Mouse (Mus musculus) MEL (cell line): ENCODE measurements at regions not wholly inside any gene's neighbourhood (a gene's known extent, or its start where the extent isn't known, plus 50 kb on each side); places are given as distances from the start of the nearest gene placed in this dataset.

Experiments used
- DNase-seq: peaks from one replicate; pipeline ENCODE4 v3.0.0; 2011; ENCODE audit warnings: low read depth, low spot score
- H3K27ac ChIP-seq: 2 replicates; pipeline ENCODE4 v1.5.1; 2012; ENCODE audit warnings: low read depth, mild to moderate bottlenecking, control low read depth, low read length, moderate library complexity; ENCODE audit not compliant: control insufficient read depth
- H3K27me3 ChIP-seq, 2 experiments: fragments of 150-350 bp in 1 of 2; sonication (generic) in 1 of 2; 2 replicates each; pipeline ENCODE4 v1.6.1; 2012; ENCODE audit warnings: low read length in 2 of 2, mild to moderate bottlenecking in 2 of 2, improper control_type of control experiment in 1 of 2, moderate library complexity in 1 of 2; ENCODE audit not compliant: insufficient read depth in 2 of 2, control insufficient read depth in 1 of 2
- H3K36me3 ChIP-seq, 2 experiments: 2 replicates each; pipeline ENCODE4 v1.6.1; 2012 to 2014; ENCODE audit warnings: low read length in 2 of 2, improper control_type of control experiment in 1 of 2, inconsistent platforms in 1 of 2, mild to moderate bottlenecking in 1 of 2; ENCODE audit not compliant: insufficient read depth in 2 of 2, control insufficient read depth in 1 of 2
- H3K4me1 ChIP-seq, 2 experiments: fragments of 150-350 bp in 1 of 2; sonication (generic) in 1 of 2; 2 replicates each; pipeline ENCODE4 v1.6.1; 2012; ENCODE audit warnings: low read length in 2 of 2, improper control_type of control experiment in 1 of 2, mild to moderate bottlenecking in 1 of 2; ENCODE audit not compliant: insufficient read depth in 2 of 2, control insufficient read depth in 1 of 2
- H3K4me3 ChIP-seq, 2 experiments: fragments of 150-350 bp in 1 of 2; sonication (generic) in 1 of 2; 2 replicates each; pipeline ENCODE4 v1.5.1; 2012; ENCODE audit warnings: low read depth in 2 of 2, low read length in 2 of 2, mild to moderate bottlenecking in 2 of 2, moderate library complexity in 2 of 2, control low read depth in 1 of 2, improper control_type of control experiment in 1 of 2; ENCODE audit not compliant: control insufficient read depth in 1 of 2, insufficient read depth in 1 of 2
- H3K79me2 ChIP-seq: 2 replicates; pipeline ENCODE4 v1.6.1; 2012; ENCODE audit warnings: mild to moderate bottlenecking, low read length, moderate library complexity; ENCODE audit not compliant: control insufficient read depth, poor library complexity, insufficient read depth
- H3K9ac ChIP-seq: 2 replicates; pipeline ENCODE4 v1.6.1; 2012; ENCODE audit warnings: low read depth, mild to moderate bottlenecking, control low read depth, low read length, moderate library complexity; ENCODE audit not compliant: control insufficient read depth, poor library complexity, severe bottlenecking
- H3K9me3 ChIP-seq: fragments of 150-350 bp; sonication (generic); replicated peaks from 2 replicates; pipeline ENCODE4 v1.6.1; 2012; ENCODE audit warnings: mild to moderate bottlenecking, low read length, improper control_type of control experiment, moderate library complexity; ENCODE audit not compliant: insufficient read depth
- BHLHE40 ChIP-seq: IDR thresholded peaks from 2 replicates; pipeline ENCODE4 v1.6.1; 2012; ENCODE audit warnings: low read depth, mild to moderate bottlenecking, inconsistent platforms, low read length, improper control_type of control experiment, borderline replicate concordance
- CHD1 ChIP-seq: IDR thresholded peaks from 2 replicates; pipeline ENCODE4 v1.6.1; 2012; ENCODE audit warnings: low read depth, mild to moderate bottlenecking, inconsistent platforms, low read length, improper control_type of control experiment
- CTCF ChIP-seq, 3 experiments: IDR thresholded peaks in 2 of 3; conservative IDR thresholded peaks in 1 of 3; 2 replicates each; pipeline ENCODE4 v1.5.1; 2011 to 2012; ENCODE audit warnings: low read length in 3 of 3, low read depth in 2 of 3, mild to moderate bottlenecking in 2 of 3, improper control_type of control experiment in 1 of 3, inconsistent platforms in 1 of 3, mixed read lengths in 1 of 3, moderate library complexity in 1 of 3; ENCODE audit not compliant: control insufficient read depth in 1 of 3, insufficient read depth in 1 of 3, poor library complexity in 1 of 3, severe bottlenecking in 1 of 3
- ELF1 ChIP-seq: IDR thresholded peaks from 2 replicates; pipeline ENCODE4 v1.6.1; 2014; ENCODE audit warnings: low read depth, mild to moderate bottlenecking, inconsistent platforms, low read length, improper control_type of control experiment, moderate library complexity
- EP300 ChIP-seq, 2 experiments: IDR thresholded peaks; 2 replicates each; pipeline ENCODE4 v1.6.1; 2011; ENCODE audit warnings: improper control_type of control experiment in 2 of 2, low read length in 2 of 2, low read depth in 1 of 2, mild to moderate bottlenecking in 1 of 2
- ETS1 ChIP-seq: IDR thresholded peaks from 2 replicates; pipeline ENCODE4 v1.6.1; 2012; ENCODE audit warnings: low read depth, mild to moderate bottlenecking, inconsistent platforms, low read length, improper control_type of control experiment, moderate library complexity
- GABPA ChIP-seq: IDR thresholded peaks from 2 replicates; pipeline ENCODE4 v1.6.1; 2012; ENCODE audit warnings: low read depth, mild to moderate bottlenecking, inconsistent platforms, low read length, improper control_type of control experiment, moderate library complexity
- HCFC1 ChIP-seq: IDR thresholded peaks from 2 replicates; pipeline ENCODE4 v1.6.1; 2012; ENCODE audit warnings: low read depth, mild to moderate bottlenecking, inconsistent platforms, low read length, improper control_type of control experiment, moderate library complexity
- MEF2A ChIP-seq: IDR thresholded peaks from 2 replicates; pipeline ENCODE4 v1.6.1; 2014; ENCODE audit warnings: low read depth, mild to moderate bottlenecking, inconsistent platforms, low read length, improper control_type of control experiment; ENCODE audit not compliant: poor library complexity, insufficient replicate concordance, severe bottlenecking; ENCODE audit errors: extremely low read depth
- MYC ChIP-seq: IDR thresholded peaks from 2 replicates; pipeline ENCODE4 v1.6.1; 2011; ENCODE audit warnings: low read depth, mild to moderate bottlenecking, low read length, improper control_type of control experiment, moderate library complexity
- POLR2A ChIP-seq, 2 experiments: IDR thresholded peaks; 2 replicates each; pipeline ENCODE4 v1.6.1; 2011 to 2012; ENCODE audit warnings: low read length in 2 of 2, mild to moderate bottlenecking in 2 of 2, control low read depth in 1 of 2, improper control_type of control experiment in 1 of 2, low read depth in 1 of 2, moderate library complexity in 1 of 2; ENCODE audit not compliant: control insufficient read depth in 1 of 2, insufficient read depth in 1 of 2, poor library complexity in 1 of 2
- RCOR1 ChIP-seq: IDR thresholded peaks from 2 replicates; pipeline ENCODE4 v1.6.1; 2012; ENCODE audit warnings: low read depth, mild to moderate bottlenecking, inconsistent platforms, low read length, improper control_type of control experiment
- TBP ChIP-seq: IDR thresholded peaks from 2 replicates; pipeline ENCODE4 v1.8.0; 2011; ENCODE audit warnings: low read depth, low read length, improper control_type of control experiment
- UBTF ChIP-seq: IDR thresholded peaks from 2 replicates; pipeline ENCODE4 v1.6.1; 2012; ENCODE audit warnings: low read depth, mild to moderate bottlenecking, inconsistent platforms, low read length, improper control_type of control experiment, moderate library complexity, borderline replicate concordance; ENCODE audit not compliant: insufficient read depth
- USF1 ChIP-seq: IDR thresholded peaks from 2 replicates; pipeline ENCODE4 v1.6.1; 2014; ENCODE audit warnings: low read depth, mild to moderate bottlenecking, inconsistent platforms, low read length, improper control_type of control experiment, moderate library complexity
- USF2 ChIP-seq, 2 experiments: IDR thresholded peaks; 2 replicates each; pipeline ENCODE4 v1.6.1; 2011 to 2012; ENCODE audit warnings: improper control_type of control experiment in 2 of 2, low read length in 2 of 2, borderline replicate concordance in 1 of 2, inconsistent platforms in 1 of 2, low read depth in 1 of 2, mild to moderate bottlenecking in 1 of 2; ENCODE audit not compliant: insufficient read depth in 1 of 2
- ZC3H11A ChIP-seq: IDR thresholded peaks from 2 replicates; pipeline ENCODE4 v1.6.1; 2012; ENCODE audit warnings: low read depth, mild to moderate bottlenecking, inconsistent platforms, low read length, improper control_type of control experiment
- ZKSCAN1 ChIP-seq: IDR thresholded peaks from 2 replicates; pipeline ENCODE4 v1.6.1; 2012; ENCODE audit warnings: low read depth, mild to moderate bottlenecking, inconsistent platforms, low read length, improper control_type of control experiment, moderate library complexity

- TF ChIP-seq BHLHE40 (no peak), USF1 (no peak), MYC (no peak), UBTF (no peak), CHD1 (no peak), HCFC1 (no peak), GABPA (no peak), ZC3H11A (no peak), POLR2A (IDR thresholded peaks at IDR 0.05; ENCODE audit: control insufficient read depth in 1 of 2, insufficient read depth in 1 of 2, low read depth in 1 of 2, low read length in 2 of 2, poor library complexity in 1 of 2) (no peak), RCOR1 (no peak), ELF1 (no peak)
- Histone ChIP-seq H3K9me3 (no peaks in the 10 kb centered on the region), H3K4me3 (no peak overlapping the region), H3K79me2 (no peaks in the 10 kb centered on the region), H3K9ac (no peak overlapping the region), H3K27me3 (no peaks in the 10 kb centered on the region), H3K4me1 (no peaks in the 10 kb centered on the region), H3K36me3 (no peaks in the 10 kb centered on the region), H3K27ac (no peak overlapping the region)
- no peak for DNase-seq
These were observed 79.5 kb upstream of the Otx2 start for GRCm38 (mm10) chr14:48753084-48753483.

GRCm38 (mm10) chr14:48752579-48752905, 78.9 kb upstream of the Otx2 start:
- no peaks in the 10 kb centered on the region for H3K9me3 ChIP-seq
- no peaks in the 10 kb centered on the region for H3K79me2 ChIP-seq
- H3K36me3 ChIP-seq, result no peaks in the 10 kb centered on the region
- H3K27me3 ChIP-seq, result no peaks in the 10 kb centered on the region
- no peak overlapping the region for H3K9ac ChIP-seq
- DNase-seq, result no peak
- TF ChIP-seq ELF1 (no peak), USF2 (IDR thresholded peaks at IDR 0.05; ENCODE audit: borderline replicate concordance in 1 of 2, insufficient read depth in 1 of 2, low read depth in 1 of 2, low read length in 2 of 2) (no peak), TBP (no peak), MEF2A (no peak), ZKSCAN1 (no peak), CTCF (IDR thresholded peaks at IDR 0.05 in 2 of 3, conservative IDR thresholded peaks at IDR 0.05 in 1 of 3; ENCODE audit: control insufficient read depth in 1 of 3, insufficient read depth in 1 of 3, low read depth in 2 of 3, low read length in 3 of 3, poor library complexity in 1 of 3, severe bottlenecking in 1 of 3) (no peak), EP300 (IDR thresholded peaks at IDR 0.05; ENCODE audit: low read depth in 1 of 2, low read length in 2 of 2) (no peak), POLR2A (IDR thresholded peaks at IDR 0.05; ENCODE audit: control insufficient read depth in 1 of 2, insufficient read depth in 1 of 2, low read depth in 1 of 2, low read length in 2 of 2, poor library complexity in 1 of 2) (no peak), ETS1 (no peak)
- no peaks in the 10 kb centered on the region for H3K4me1 ChIP-seq
- no peak overlapping the region for H3K4me3 ChIP-seq
- no peak overlapping the region for H3K27ac ChIP-seq
